Mouse (Mus musculus) hindbrain, embryonic 13.5 days (tissue): ENCODE measurements at regions not wholly inside any gene's neighbourhood (a gene's known extent, or its start where the extent isn't known, plus 50 kb on each side); places are given as distances from the start of the nearest gene placed in this dataset.
A peak's percentile ranks its signal among the peaks of the same experiment; 100 is the strongest.

Source experiments
- ATAC-seq: fragments of 200-750 bp; cut with Nextera tagmentation; 2 replicates; pipeline ENCODE4 v1.8.0; 2017; ENCODE audit warnings: moderate TSS enrichment; ENCODE audit not compliant: low FRiP score
- H3K27ac ChIP-seq: fragments of 300-500 bp; sonication (generic); 2 replicates; pipeline ENCODE4 v1.5.1; 2015; ENCODE audit warnings: inconsistent platforms, mild to moderate bottlenecking, moderate library complexity
- H3K27me3 ChIP-seq: fragments of 300-500 bp; sonication (generic); 2 replicates; pipeline ENCODE4 v1.6.1; 2015; ENCODE audit warnings: mild to moderate bottlenecking, inconsistent platforms
- H3K36me3 ChIP-seq: fragments of 300-500 bp; sonication (generic); 2 replicates; pipeline ENCODE4 v1.6.1; 2015; ENCODE audit warnings: mild to moderate bottlenecking, inconsistent platforms
- H3K4me1 ChIP-seq: fragments of 300-500 bp; sonication (generic); replicated peaks from 2 replicates; pipeline ENCODE4 v1.6.1; 2015; ENCODE audit warnings: inconsistent platforms
- H3K4me2 ChIP-seq: fragments of 300-500 bp; sonication (generic); 2 replicates; pipeline ENCODE4 v1.6.1; 2015; ENCODE audit warnings: inconsistent platforms, mild to moderate bottlenecking, moderate library complexity
- H3K4me3 ChIP-seq: fragments of 300-500 bp; sonication (generic); 2 replicates; pipeline ENCODE4 v1.5.1; 2015; ENCODE audit warnings: mild to moderate bottlenecking, inconsistent platforms
- H3K9ac ChIP-seq: fragments of 300-500 bp; sonication (generic); 2 replicates; pipeline ENCODE4 v1.6.1; 2015; ENCODE audit warnings: mild to moderate bottlenecking, inconsistent platforms
- H3K9me3 ChIP-seq: fragments of 300-500 bp; sonication (generic); 2 replicates; pipeline ENCODE4 v1.6.1; 2016; ENCODE audit warnings: inconsistent platforms
- WGBS: fragments of 180-500 bp; shearing (Covaris S2); methylation state at CpG from one replicate; pipeline ENCODE4 v1.1.7; 2015; 5-methylcytosine and 5-hydroxymethylcytosine counted together

DNA sequence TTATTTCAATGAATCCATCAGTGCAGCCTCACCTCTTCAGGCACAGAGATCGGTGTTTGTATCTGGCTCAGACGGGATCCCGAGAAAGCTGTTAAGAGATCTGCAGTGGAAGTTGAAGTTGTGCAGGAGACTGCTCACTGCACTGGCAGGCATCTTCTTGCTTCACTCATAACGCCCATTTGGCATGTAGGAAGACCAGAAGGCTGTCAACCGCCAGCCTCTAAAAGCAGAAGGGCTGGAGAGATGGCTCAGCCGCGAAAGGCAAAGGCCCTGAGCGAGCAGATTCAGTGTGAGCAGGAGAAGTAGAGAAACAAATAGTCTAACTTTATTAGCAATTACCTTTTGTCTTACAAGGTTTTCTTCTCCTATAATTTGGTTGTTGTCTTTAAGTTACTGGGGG, 114.3 kb upstream of the Ankrd55 start:
- Histone ChIP-seq H3K27ac (no peak overlapping the region), H3K27me3 (no peaks in the 10 kb centered on the region), H3K9ac (no peak overlapping the region), H3K9me3 (no peaks in the 10 kb centered on the region), H3K36me3 (no peaks in the 10 kb centered on the region), H3K4me3 (no peak overlapping the region), H3K4me2 (no peak overlapping the region), H3K4me1 (no peaks in the 10 kb centered on the region)
- ATAC-seq, result no peak
- WGBS, result 90% methylated on average over 8 of the region's 8 CpGs

GRCm38 (mm10) chr13:112178031-112178430, 110.2 kb upstream of the Ankrd55 start:
- Histone ChIP-seq H3K9me3 (no peaks in the 10 kb centered on the region), H3K27me3 (no peaks in the 10 kb centered on the region), H3K4me3 (no peak overlapping the region), H3K9ac (no peak overlapping the region), H3K36me3 (no peaks in the 10 kb centered on the region), H3K4me1 (no peaks in the 10 kb centered on the region), H3K27ac (no peak overlapping the region), H3K4me2 (no peak overlapping the region)
- no peak for ATAC-seq
- 91% methylated on average over 4 of the region's 4 CpGs for WGBS

GRCm38 (mm10) chr13:112183996-112184395, 104.3 kb upstream of the Ankrd55 start:
- Histone ChIP-seq H3K4me2 (no peak overlapping the region), H3K27ac (no peak overlapping the region), H3K4me1 (0 out of 2 replicates have a peak, but pooled peaks cover 7% of the 10 kb centered on the region), H3K9me3 (no peaks in the 10 kb centered on the region), H3K9ac (no peak overlapping the region), H3K4me3 (no peak overlapping the region), H3K27me3 (no peaks in the 10 kb centered on the region), H3K36me3 (no peaks in the 10 kb centered on the region)
- no peak for ATAC-seq
- 95% methylated on average over 10 of the region's 10 CpGs for WGBS

DNA sequence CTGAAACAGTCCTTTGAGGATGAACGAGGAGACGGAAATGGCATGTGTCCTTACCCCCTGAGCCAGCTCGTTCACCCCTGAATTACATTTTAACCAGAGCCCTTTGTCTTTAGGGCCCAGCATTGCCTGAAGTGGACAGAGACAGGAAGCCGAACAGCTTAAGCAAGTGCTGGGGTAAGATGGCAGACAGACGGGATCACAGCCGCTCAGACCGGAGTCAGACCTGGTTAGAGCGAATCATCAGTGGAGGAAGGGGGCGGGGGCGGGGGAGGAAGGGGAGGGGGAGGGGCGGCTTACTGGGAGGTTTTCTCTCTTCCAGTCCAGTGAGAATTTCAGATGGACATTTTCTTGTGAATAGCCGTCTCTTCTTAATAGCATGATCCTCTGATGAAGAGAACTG, 103.1 kb upstream of the Ankrd55 start:
- Histone ChIP-seq H3K4me3 (no peak overlapping the region), H3K9me3 (no peaks in the 10 kb centered on the region), H3K9ac (no peak overlapping the region), H3K36me3 (no peaks in the 10 kb centered on the region), H3K4me2 (0 out of 2 replicates have a peak overlapping the region, but pooled peaks have one; percentile 17), H3K27me3 (no peaks in the 10 kb centered on the region), H3K4me1 (0 out of 2 replicates have a peak, but pooled peaks cover 7% of the 10 kb centered on the region), H3K27ac (no peak overlapping the region)
- no peak for ATAC-seq
- 31% methylated on average over 11 of the region's 12 CpGs for WGBS

DNA sequence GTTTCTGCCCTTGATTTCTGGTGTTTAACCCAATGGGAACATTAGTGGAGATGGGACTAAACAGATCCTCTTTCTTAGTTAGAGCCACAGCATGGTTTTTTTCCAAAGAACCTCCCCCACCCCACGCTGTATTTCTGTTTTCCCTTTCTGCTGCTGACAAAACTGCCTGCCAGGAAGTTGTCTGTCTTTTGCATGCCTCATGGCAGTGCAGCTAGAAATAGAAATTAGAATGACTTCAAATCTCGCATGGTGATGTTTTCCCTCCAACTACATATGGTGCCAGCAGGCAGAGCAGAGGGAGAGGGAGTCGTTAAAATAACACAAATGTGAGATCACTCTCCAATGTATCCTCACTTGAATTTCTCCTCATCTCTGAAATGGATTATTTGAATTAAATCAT, 101.0 kb upstream of the Ankrd55 start:
- Histone ChIP-seq H3K9ac (no peak overlapping the region), H3K4me3 (no peak overlapping the region), H3K36me3 (no peaks in the 10 kb centered on the region), H3K4me2 (no peak overlapping the region), H3K9me3 (no peaks in the 10 kb centered on the region), H3K27ac (no peak overlapping the region), H3K27me3 (0 out of 2 replicates have a peak, but pooled peaks cover 3% of the 10 kb centered on the region), H3K4me1 (peaks cover 9% of the 10 kb centered on the region)
- 69% methylated on average over 3 of the region's 3 CpGs for WGBS
- no peak for ATAC-seq

DNA sequence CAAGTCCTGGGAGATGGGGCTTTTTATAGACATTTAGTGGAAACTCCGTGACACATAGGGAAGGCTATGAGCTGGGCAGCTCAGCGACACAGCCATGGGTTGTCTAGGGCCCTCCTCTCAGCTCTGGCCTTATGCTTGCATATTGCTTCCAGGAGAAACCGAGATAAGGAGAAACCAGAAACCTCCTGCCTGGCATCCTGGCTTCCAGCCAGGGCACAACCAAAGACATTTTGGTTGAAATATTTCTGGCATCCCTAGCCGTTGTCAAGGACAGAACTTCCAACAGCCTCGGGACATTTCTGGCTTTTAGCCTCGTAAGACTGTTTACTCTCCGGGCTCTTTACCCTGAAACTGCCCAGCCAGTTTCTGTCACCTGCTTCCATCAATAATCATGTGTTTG, 99.9 kb upstream of the Ankrd55 start:
- WGBS, result 78% methylated on average over 7 of the region's 7 CpGs
- no peak for ATAC-seq
- peaks cover 15% of the 10 kb centered on the region for H3K4me1 ChIP-seq
- H3K4me3 ChIP-seq, result no peak overlapping the region
- H3K27me3 ChIP-seq, result 0 out of 2 replicates have a peak, but pooled peaks cover 3% of the 10 kb centered on the region
- no peaks in the 10 kb centered on the region for H3K9me3 ChIP-seq
- H3K27ac ChIP-seq, result no peak overlapping the region
- H3K4me2 ChIP-seq, result no peak overlapping the region
- H3K9ac ChIP-seq, result no peak overlapping the region
- no peaks in the 10 kb centered on the region for H3K36me3 ChIP-seq

DNA sequence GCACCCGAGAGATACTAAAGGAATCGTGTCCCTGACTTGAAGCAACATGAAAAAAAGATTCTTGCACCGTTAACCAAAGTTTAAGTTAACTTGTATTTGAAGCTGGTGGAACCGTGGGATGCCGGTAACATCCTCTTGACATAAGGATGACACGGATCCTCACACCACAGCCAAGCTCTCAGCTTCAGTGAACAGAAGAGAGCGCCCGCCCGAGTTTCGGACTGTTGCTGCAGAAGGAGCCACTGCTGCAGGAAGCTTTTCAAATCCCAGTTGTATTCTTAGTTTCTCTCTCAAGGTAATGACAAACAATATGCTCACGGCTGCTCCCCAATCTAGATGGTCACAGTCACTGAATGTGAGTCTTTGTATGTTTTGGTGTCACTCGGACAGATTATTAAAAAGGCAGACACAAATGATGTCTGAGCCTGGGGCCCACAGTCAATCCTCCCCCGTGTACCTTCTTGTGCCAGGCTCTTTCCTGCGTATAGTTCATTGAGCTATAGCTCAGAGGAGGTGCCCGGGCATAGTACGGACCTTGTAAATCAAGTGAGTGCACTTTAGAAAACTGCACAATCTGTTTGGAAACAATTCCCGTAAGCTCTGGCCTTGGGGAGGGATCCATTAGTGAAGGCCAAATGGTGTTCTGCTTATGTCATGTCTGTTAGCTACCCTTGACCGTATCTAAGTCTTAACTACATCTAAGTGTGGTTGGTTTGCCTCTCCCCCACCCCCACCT, 99.3 kb upstream of the Ankrd55 start:
- 0 out of 2 replicates have a peak, but pooled peaks cover 3% of the 10 kb centered on the region for H3K27me3 ChIP-seq
- no peaks in the 10 kb centered on the region for H3K9me3 ChIP-seq
- WGBS, result 91% methylated on average over 18 of the region's 18 CpGs
- H3K27ac ChIP-seq, result no peak overlapping the region
- H3K9ac ChIP-seq, result no peak overlapping the region
- peaks cover 15% of the 10 kb centered on the region for H3K4me1 ChIP-seq
- no peak overlapping the region for H3K4me2 ChIP-seq
- no peak overlapping the region for H3K4me3 ChIP-seq
- H3K36me3 ChIP-seq, result no peaks in the 10 kb centered on the region
- no peak for ATAC-seq

- H3K27ac ChIP-seq, result no peak overlapping the region
- ATAC-seq, result no peak
- H3K27me3 ChIP-seq, result 0 out of 2 replicates have a peak, but pooled peaks cover 3% of the 10 kb centered on the region
- peaks cover 15% of the 10 kb centered on the region for H3K4me1 ChIP-seq
- H3K4me3 ChIP-seq, result no peak overlapping the region
- WGBS, result 48% methylated on average over 5 of the region's 5 CpGs
- H3K9me3 ChIP-seq, result no peaks in the 10 kb centered on the region
- no peak overlapping the region for H3K4me2 ChIP-seq
- H3K36me3 ChIP-seq, result no peaks in the 10 kb centered on the region
- H3K9ac ChIP-seq, result no peak overlapping the region
Observed at GRCm38 (mm10) chr13:112189605-112190004, 98.6 kb upstream of the Ankrd55 start.

- peaks cover 14% of the 10 kb centered on the region for H3K4me1 ChIP-seq
- H3K9me3 ChIP-seq, result no peaks in the 10 kb centered on the region
- no peak overlapping the region for H3K4me3 ChIP-seq
- 33% methylated on average over 9 of the region's 9 CpGs for WGBS
- H3K27ac ChIP-seq, result no peak overlapping the region
- no peak for ATAC-seq
- H3K27me3 ChIP-seq, result 0 out of 2 replicates have a peak, but pooled peaks cover 3% of the 10 kb centered on the region
- H3K36me3 ChIP-seq, result no peaks in the 10 kb centered on the region
- H3K4me2 ChIP-seq, result no peak overlapping the region
- no peak overlapping the region for H3K9ac ChIP-seq
Observed at GRCm38 (mm10) chr13:112192192-112192905, 95.9 kb upstream of the Ankrd55 start.

DNA sequence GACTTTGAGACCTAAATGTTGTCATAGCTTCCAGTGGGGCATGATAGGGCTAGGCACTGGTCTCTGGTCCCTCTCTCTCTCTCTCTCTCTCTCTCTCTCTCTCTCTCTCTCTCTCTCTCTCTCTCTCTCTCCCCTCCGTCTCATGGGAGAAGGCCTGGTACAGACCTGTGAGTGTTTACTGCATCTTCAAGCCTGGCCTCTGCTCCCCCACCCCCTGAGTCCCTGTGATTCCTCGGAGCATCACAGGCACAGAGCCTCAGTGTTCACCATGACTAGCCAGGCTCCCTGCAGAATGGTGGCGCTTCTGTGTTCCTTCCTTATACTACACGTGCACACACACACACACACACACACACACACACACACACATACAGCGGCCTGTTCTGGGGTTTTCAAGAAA, 94.6 kb upstream of the Ankrd55 start:
- Histone ChIP-seq H3K36me3 (no peaks in the 10 kb centered on the region), H3K27me3 (peaks cover 6% of the 10 kb centered on the region; the same call in 1 of the 2 replicates), H3K9me3 (no peaks in the 10 kb centered on the region), H3K27ac (no peak overlapping the region), H3K9ac (no peak overlapping the region), H3K4me2 (no peak overlapping the region), H3K4me3 (no peak overlapping the region), H3K4me1 (peaks cover 16% of the 10 kb centered on the region)
- 84% methylated on average over 5 of the region's 5 CpGs for WGBS
- ATAC-seq, result no peak

GRCm38 (mm10) chr13:112194991-112195390, 93.3 kb upstream of the Ankrd55 start:
- 79% methylated on average over 5 of the region's 5 CpGs for WGBS

DNA sequence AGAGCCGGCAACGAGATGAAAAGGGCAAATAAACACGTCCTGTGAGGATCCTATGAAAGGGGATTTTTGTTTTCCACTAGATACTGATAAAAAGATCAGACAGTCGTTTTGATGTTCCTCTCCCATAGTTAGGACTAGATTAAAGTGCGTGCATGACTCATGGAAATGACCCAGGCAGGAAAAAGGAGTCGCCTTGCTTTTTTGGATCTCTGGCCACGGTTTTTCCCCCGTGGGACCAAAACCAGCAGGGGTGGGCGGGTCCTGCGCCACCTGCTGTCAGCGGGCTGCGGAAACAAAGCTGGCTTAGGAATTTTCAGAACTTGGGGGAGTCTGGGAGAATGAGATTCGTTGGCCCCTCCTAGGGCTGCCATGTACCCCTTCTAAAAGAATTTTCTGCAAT, 91.5 kb upstream of the Ankrd55 start:
- Histone ChIP-seq H3K4me1 (peaks cover 16% of the 10 kb centered on the region), H3K27ac (no peak overlapping the region), H3K27me3 (peaks cover 3% of the 10 kb centered on the region; the same call in 1 of the 2 replicates), H3K9me3 (no peaks in the 10 kb centered on the region), H3K9ac (no peak overlapping the region), H3K4me3 (peak overlapping the region; percentile 9; the same call in 1 of the 2 replicates), H3K36me3 (no peaks in the 10 kb centered on the region), H3K4me2 (peak overlapping the region; percentile 39)
- WGBS, result 9% methylated on average over 13 of the region's 13 CpGs
- no peak for ATAC-seq

More at GRCm38 (mm10) chr13:112194991-112195390, 93.3 kb upstream of the Ankrd55 start:
- ATAC-seq, result no peak
- H3K4me3 ChIP-seq, result no peak overlapping the region
- H3K9me3 ChIP-seq, result no peaks in the 10 kb centered on the region
- peaks cover 6% of the 10 kb centered on the region; the same call in 1 of the 2 replicates for H3K27me3 ChIP-seq
- no peak overlapping the region for H3K4me2 ChIP-seq
- no peak overlapping the region for H3K9ac ChIP-seq
- H3K4me1 ChIP-seq, result peaks cover 16% of the 10 kb centered on the region
- no peak overlapping the region for H3K27ac ChIP-seq
- H3K36me3 ChIP-seq, result no peaks in the 10 kb centered on the region
